Mouse (Mus musculus) neural tube, embryonic 14.5 days (tissue): ENCODE measurements around the gene Ahr. TPM values are rescaled to one million over a fixed set of nuclear protein-coding genes. Genes with fewer than 3 reads are reported as not detected.

ENCODE experiments used
- ATAC-seq: fragments of 200-750 bp; cut with Nextera tagmentation; 2 replicates; pipeline ENCODE4 v1.8.0; 2017; ENCODE audit warnings: low read depth, mild to moderate bottlenecking, moderate TSS enrichment, moderate library complexity
- H3K27ac ChIP-seq: fragments of 300-500 bp; sonication (generic); 2 replicates; pipeline ENCODE4 v1.5.1; 2014; ENCODE audit warnings: low read depth, mild to moderate bottlenecking, control low read depth, low read length, moderate library complexity, mixed read lengths
- H3K27me3 ChIP-seq: fragments of 300-500 bp; sonication (generic); 2 replicates; pipeline ENCODE4 v1.6.1; 2014; ENCODE audit warnings: low read length; ENCODE audit not compliant: control insufficient read depth, insufficient read depth
- H3K36me3 ChIP-seq: fragments of 300-500 bp; sonication (generic); 2 replicates; pipeline ENCODE4 v1.6.1; 2014; ENCODE audit warnings: low read length, mixed read lengths; ENCODE audit not compliant: control insufficient read depth, insufficient read depth
- H3K4me1 ChIP-seq: fragments of 300-500 bp; sonication (generic); 2 replicates; pipeline ENCODE4 v1.6.1; 2014; ENCODE audit warnings: low read length; ENCODE audit not compliant: control insufficient read depth, insufficient read depth
- H3K4me2 ChIP-seq: fragments of 300-500 bp; sonication (generic); 2 replicates; pipeline ENCODE4 v1.6.1; 2014; ENCODE audit warnings: mild to moderate bottlenecking, low read depth, low read length, control low read depth
- H3K4me3 ChIP-seq: fragments of 300-500 bp; sonication (generic); 2 replicates; pipeline ENCODE4 v1.5.1; 2014; ENCODE audit warnings: low read depth, low read length, control low read depth, mixed read lengths
- H3K9ac ChIP-seq: fragments of 300-500 bp; sonication (generic); replicated peaks from 2 replicates; pipeline ENCODE4 v1.6.1; 2014; ENCODE audit warnings: low read depth, mild to moderate bottlenecking, control low read depth, low read length, mixed read lengths
- H3K9me3 ChIP-seq: fragments of 300-500 bp; sonication (generic); 2 replicates; pipeline ENCODE4 v1.6.1; 2016; ENCODE audit warnings: low read length; ENCODE audit not compliant: control insufficient read depth
- WGBS: fragments of 180-500 bp; shearing (Covaris S2); extraction: QIAGEN DNeasy Blood & Tissue Kit; methylation state at CpG from one replicate; pipeline ENCODE4 v1.1.7; 2014; 5-methylcytosine and 5-hydroxymethylcytosine counted together
- polyA plus RNA-seq: library from polyadenylated mRNA; unstranded; fragments of >200 nt; fragmentation: Nextera tagmentation; extraction: Ambion mirVana; gene quantifications from 2 replicates; pipeline ENCODE4 v1.2.1, GENCODE M21; 2014

The Ahr gene
- polyA plus RNA-seq, 1 experiment from 2014 or later = 4.7 TPM

- H3K9ac ChIP-seq = no peak overlapping the region
Observed at GRCm38 (mm10) chr12:35550299-35550698, 15.5 kb upstream of the Ahr start.

DNA sequence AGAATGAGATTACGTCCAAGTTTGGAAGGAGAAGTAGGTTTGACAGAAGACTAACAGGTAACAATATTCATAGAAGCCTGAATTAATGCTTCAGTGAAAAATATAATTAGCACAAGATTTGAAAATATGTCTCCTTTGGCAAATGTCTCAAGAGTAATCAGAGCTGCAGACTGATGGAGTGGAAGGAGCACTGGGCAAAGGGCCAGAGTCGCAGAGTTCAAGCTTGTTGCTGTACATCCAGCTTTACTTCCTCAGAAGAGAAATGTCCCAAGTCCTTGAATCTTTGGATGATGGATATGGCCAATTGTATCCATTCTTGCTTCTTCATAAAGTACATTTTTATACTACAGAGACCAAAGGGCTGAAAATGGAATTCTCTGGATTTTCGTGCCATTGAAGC lies 8.0 kb upstream of the Ahr start:
- Histone ChIP-seq H3K36me3 (no peaks in the 10 kb centered on the region), H3K4me1 (no peaks in the 10 kb centered on the region), H3K9me3 (no peaks in the 10 kb centered on the region), H3K27ac (no peak overlapping the region), H3K4me3 (no peak overlapping the region), H3K27me3 (no peaks in the 10 kb centered on the region), H3K9ac (no peak overlapping the region), H3K4me2 (no peak overlapping the region)
- no peak for ATAC-seq
- WGBS = 81% methylated on average over 3 of the region's 3 CpGs

More at GRCm38 (mm10) chr12:35550299-35550698, 15.5 kb upstream of the Ahr start:
- ATAC-seq = no peak
- Histone ChIP-seq H3K4me1 (no peaks in the 10 kb centered on the region), H3K4me3 (no peak overlapping the region), H3K4me2 (no peak overlapping the region), H3K27ac (no peak overlapping the region), H3K27me3 (no peaks in the 10 kb centered on the region), H3K9me3 (no peaks in the 10 kb centered on the region), H3K36me3 (no peaks in the 10 kb centered on the region)

GRCm38 (mm10) chr12:35538843-35539242 lies 4.0 kb upstream of the Ahr start:
- H3K4me3 ChIP-seq = no peak overlapping the region
- no peaks in the 10 kb centered on the region for H3K27me3 ChIP-seq
- H3K27ac ChIP-seq = no peak overlapping the region
- no peak overlapping the region for H3K4me2 ChIP-seq
- H3K9ac ChIP-seq = no peak overlapping the region
- no peaks in the 10 kb centered on the region for H3K36me3 ChIP-seq
- ATAC-seq = no peak
- H3K4me1 ChIP-seq = no peaks in the 10 kb centered on the region
- H3K9me3 ChIP-seq = no peaks in the 10 kb centered on the region
- 64% methylated on average over 3 of the region's 3 CpGs for WGBS

GRCm38 (mm10) chr12:35534114-35534753 lies 604 bp downstream of the Ahr start:
- Histone ChIP-seq H3K4me1 (no peaks in the 10 kb centered on the region), H3K27me3 (no peaks in the 10 kb centered on the region), H3K36me3 (no peaks in the 10 kb centered on the region), H3K4me3 (peak overlapping the region; percentile 78), H3K9ac (peak overlapping the region; percentile 79), H3K4me2 (peak overlapping the region; percentile 92), H3K9me3 (no peaks in the 10 kb centered on the region), H3K27ac (peak overlapping the region; percentile 55; the same call in 1 of the 2 replicates)
- peak; percentile 85 for ATAC-seq
- WGBS = under 1% methylated on average over 46 of the region's 49 CpGs

DNA sequence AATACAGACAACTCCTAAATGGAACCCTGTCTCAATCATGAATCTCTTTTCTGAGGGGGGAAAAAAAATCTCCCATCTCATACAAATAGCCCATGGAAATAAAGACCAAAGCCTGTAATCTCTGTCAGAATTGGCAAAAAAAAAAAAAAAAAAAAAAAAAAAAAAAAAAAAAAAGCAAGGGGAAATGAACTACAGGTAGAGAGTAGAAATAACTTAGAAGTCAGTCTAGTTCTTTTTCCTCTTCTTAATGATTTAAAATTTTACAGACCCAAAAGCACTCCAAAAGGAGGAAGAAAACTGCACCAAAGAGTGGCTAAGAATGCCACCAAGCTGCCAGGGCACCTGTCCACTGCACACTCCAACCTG lies 1.1 kb downstream of the Ahr start:
- Histone ChIP-seq H3K4me2 (peak overlapping the region; percentile 92), H3K4me1 (no peaks in the 10 kb centered on the region), H3K4me3 (peak overlapping the region; percentile 78), H3K9me3 (no peaks in the 10 kb centered on the region), H3K27me3 (no peaks in the 10 kb centered on the region), H3K9ac (peak overlapping the region; percentile 79; the same call in 1 of the 2 replicates), H3K36me3 (no peaks in the 10 kb centered on the region), H3K27ac (no peak overlapping the region)
- no peak for ATAC-seq

GRCm38 (mm10) chr12:35533133-35533532 lies 1.7 kb downstream of the Ahr start:
- Histone ChIP-seq H3K36me3 (no peaks in the 10 kb centered on the region), H3K9ac (no peak overlapping the region), H3K27ac (no peak overlapping the region), H3K27me3 (no peaks in the 10 kb centered on the region), H3K4me2 (no peak overlapping the region), H3K4me1 (no peaks in the 10 kb centered on the region), H3K4me3 (no peak overlapping the region), H3K9me3 (no peaks in the 10 kb centered on the region)
- ATAC-seq = no peak
- 61% methylated on average over 5 of the region's 5 CpGs for WGBS

DNA sequence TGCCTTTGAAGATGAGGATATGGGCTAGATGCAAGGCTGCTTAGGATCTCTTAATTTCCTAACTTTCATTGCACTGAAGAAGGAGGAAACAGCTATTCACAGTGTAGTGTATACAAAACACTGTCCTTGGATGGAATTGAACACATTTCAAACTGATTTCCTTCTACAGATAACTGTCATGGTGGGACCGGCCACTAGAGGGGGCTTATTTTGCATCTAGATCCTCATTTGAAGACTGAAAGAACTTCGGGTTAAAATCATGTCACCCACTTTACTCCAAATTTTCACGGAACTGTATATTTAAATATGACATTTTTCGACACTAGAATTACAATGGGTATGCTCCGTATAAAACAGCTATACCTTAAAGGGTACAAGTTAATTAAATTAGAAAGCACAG lies 2.7 kb downstream of the Ahr start:
- H3K36me3 ChIP-seq = no peaks in the 10 kb centered on the region
- H3K4me1 ChIP-seq = no peaks in the 10 kb centered on the region
- H3K27me3 ChIP-seq = no peaks in the 10 kb centered on the region
- no peak overlapping the region for H3K27ac ChIP-seq
- no peaks in the 10 kb centered on the region for H3K9me3 ChIP-seq
- no peak overlapping the region for H3K4me2 ChIP-seq
- no peak overlapping the region for H3K4me3 ChIP-seq
- ATAC-seq = no peak
- WGBS = 18% methylated on average over 5 of the region's 5 CpGs
- no peak overlapping the region for H3K9ac ChIP-seq

DNA sequence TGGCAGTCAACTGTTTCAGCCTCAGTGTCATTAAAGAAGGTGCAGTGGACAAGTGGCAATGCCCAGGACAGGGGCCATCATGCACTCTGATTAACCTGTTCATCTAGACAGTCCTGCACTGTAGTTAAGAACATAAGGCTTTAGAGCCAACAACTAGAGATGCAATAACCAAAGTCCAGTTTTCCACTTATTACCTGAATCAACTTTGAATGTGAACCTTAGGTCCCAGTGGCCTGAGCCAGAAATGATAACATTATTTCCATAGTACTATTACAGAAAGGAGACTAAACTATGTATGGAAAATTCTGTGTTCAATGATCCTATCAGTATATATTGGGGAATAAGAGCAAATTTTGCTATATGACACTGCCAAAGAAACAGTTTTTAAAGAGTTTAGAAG lies 4.3 kb downstream of the Ahr start:
- H3K36me3 ChIP-seq = no peaks in the 10 kb centered on the region
- H3K27me3 ChIP-seq = no peaks in the 10 kb centered on the region
- no peak overlapping the region for H3K27ac ChIP-seq
- no peak overlapping the region for H3K4me3 ChIP-seq
- ATAC-seq = no peak
- no peaks in the 10 kb centered on the region for H3K4me1 ChIP-seq
- no peaks in the 10 kb centered on the region for H3K9me3 ChIP-seq
- H3K4me2 ChIP-seq = no peak overlapping the region
- no peak overlapping the region for H3K9ac ChIP-seq

DNA sequence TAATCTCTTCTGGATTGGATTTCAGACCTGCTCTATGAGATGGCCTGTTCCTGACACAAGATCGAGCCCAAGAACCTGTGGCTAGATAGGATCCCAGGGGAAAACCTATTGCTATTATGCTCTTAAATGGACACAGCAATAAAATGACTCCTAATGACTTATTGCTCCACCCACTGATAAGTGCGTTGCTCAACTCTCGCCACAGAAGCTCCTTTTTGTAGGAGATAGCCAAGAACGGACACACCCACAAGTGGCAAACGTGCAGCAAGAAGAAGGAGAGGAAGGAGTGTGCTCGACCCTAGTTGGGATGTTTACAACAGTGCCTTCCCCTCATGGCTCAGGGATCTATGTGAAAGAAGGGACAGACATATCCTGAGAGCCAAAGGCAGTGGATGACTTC lies 7.4 kb downstream of the Ahr start:
- H3K27me3 ChIP-seq = no peaks in the 10 kb centered on the region
- no peak overlapping the region for H3K4me2 ChIP-seq
- no peaks in the 10 kb centered on the region for H3K36me3 ChIP-seq
- no peaks in the 10 kb centered on the region for H3K9me3 ChIP-seq
- no peak overlapping the region for H3K9ac ChIP-seq
- H3K27ac ChIP-seq = no peak overlapping the region
- no peak overlapping the region for H3K4me3 ChIP-seq
- WGBS = 60% methylated on average over 6 of the region's 6 CpGs
- no peak for ATAC-seq
- H3K4me1 ChIP-seq = no peaks in the 10 kb centered on the region
